Mouse (Mus musculus) layer of hippocampus, adult 9-11 months (tissue): ENCODE data around the gene Gm11213.

Source experiments
- DNase-seq: peaks from one replicate; pipeline ENCODE4 v3.0.0; 2022

Gene Gm11213

GRCm38 (mm10) chr4:63604945-63605344 is at the start of gene Gm11213:
Gene Gm11213 (minus strand): TSS chr4:63605261.
- no peak for DNase-seq

- no peak for DNase-seq
Observed at GRCm38 (mm10) chr4:63654381-63654780, 49.3 kb upstream of the Gm11213 start.

- DNase-seq = no peak
Observed at GRCm38 (mm10) chr4:63643956-63644726, 39.1 kb upstream of the Gm11213 start.

- no peak for DNase-seq
Observed at GRCm38 (mm10) chr4:63639842-63640241, 34.8 kb upstream of the Gm11213 start.

- no peak for DNase-seq
Observed at GRCm38 (mm10) chr4:63638603-63639002, 33.5 kb upstream of the Gm11213 start.

GRCm38 (mm10) chr4:63633181-63633580 is 28.1 kb upstream of the Gm11213 start:
- no peak for DNase-seq

DNA sequence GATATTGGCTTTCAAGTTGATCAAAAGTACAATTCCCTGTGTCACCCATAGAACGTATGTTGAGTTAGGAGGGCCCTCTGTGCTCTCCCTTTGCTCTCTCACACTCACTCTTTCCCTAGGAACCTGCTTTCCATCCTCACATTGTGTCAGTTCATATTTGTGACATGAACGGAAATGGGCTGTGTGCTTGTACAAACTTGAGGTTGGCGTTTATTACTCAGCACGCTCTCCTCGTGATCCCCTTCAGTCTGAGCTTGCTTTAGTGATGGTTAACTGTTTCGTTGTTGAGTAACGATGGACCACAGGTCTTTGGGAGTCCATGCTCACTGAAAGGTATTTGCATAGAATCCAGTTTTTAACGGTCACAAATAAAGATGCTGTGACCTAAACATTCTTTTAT is 22.1 kb upstream of the Gm11213 start:
- DNase-seq = no peak

DNA sequence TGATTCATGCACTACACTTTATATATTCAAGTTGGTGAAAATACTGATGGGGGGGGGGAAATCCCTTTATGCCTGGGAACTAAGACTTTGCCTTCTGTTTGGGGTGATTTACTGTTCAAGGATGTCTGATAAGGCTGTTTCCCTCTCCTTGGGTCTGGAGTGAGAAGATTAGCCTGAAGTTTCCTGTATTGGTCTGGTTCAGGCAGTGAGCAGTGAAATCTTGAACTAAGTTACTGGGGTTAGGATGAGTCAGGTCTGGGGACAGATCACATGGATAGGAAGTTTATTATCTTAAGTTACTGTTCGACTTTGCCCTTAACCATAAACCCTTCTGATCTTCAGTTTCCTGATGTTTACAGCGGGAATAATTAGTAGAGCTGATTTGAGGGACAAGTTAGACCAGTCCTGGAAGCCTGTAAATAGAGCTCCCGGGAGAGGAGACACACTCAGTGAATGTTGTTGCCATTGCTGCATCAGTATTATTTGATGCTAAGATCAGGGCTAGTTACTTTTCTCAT is 20.6 kb upstream of the Gm11213 start:
- no peak for DNase-seq

DNA sequence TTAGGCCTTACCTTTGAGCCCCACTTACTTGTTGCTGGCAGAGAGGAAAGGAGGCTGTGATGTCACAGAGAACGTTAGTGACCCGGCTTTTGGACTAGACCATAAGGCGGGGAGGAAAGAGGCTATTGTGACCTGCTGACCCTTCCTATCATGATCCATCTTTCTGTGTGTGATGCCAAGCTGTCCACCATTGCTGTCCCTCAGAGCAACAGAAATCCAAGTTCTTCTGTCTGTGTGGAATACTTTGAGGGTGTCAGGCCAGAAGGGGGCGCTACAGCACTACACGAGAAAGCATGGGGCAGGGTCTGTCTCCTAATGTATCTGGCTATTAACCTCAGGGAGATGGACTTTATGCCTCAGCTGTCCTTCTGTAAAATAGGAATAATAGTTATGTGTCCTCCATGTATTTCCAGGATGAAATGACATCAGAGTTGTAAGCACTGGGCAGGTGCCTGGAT is 17.3 kb upstream of the Gm11213 start, which contains the start of gene Tex48:
Gene Tex48 (minus strand): TSS at position 51 of the 458 bp plus-strand sequence.
- DNase-seq = no peak

DNA sequence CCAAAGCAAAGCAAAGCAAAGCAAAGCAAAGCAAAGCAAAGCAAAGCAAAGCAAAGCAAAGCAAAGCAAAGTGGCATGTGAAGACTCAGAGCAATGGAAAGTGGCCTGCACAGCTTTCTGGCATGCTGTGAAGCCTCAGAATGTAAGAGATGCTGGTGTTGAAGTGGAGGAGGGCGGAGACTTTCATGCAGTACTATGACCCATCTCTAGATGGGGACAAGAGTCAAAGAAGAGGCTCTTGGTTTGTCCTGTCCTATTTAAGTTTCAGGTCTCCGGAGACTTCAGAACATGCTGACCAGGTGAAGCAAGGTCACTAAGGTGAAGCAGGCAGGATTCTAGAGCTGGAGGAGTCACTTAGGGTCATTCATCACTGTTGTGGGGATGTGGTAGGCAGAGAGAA is 16.8 kb upstream of the Gm11213 start:
- DNase-seq = no peak

GRCm38 (mm10) chr4:63608391-63608790 is 3.3 kb upstream of the Gm11213 start:
- DNase-seq = no peak

- DNase-seq = no peak
Observed at GRCm38 (mm10) chr4:63605968-63606367, 907 bp upstream of the Gm11213 start.

DNA sequence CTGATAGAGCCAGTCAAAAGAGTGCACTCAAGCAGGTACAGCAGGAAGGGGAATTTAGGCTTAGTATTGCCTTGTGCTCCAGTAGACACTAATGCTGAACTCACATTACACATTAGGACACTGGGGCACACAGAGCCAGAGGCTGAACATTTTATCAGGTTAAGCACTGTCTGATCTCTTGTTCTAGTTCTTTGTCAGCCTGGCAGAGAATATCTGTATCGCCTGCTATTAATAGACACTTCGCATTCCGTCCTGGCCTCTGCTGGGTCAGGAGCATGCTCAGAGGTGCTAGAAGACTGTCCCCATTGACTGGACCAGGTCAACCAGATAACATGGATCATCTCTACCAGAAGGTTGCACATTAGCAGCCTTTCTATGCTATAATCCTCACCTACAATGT is 484 bp upstream of the Gm11213 start:
- DNase-seq = no peak

- DNase-seq = no peak
Observed at GRCm38 (mm10) chr4:63601263-63601662, 3.8 kb downstream of the Gm11213 start.

- no peak for DNase-seq
Observed at GRCm38 (mm10) chr4:63600786-63601185, 4.3 kb downstream of the Gm11213 start.

DNA sequence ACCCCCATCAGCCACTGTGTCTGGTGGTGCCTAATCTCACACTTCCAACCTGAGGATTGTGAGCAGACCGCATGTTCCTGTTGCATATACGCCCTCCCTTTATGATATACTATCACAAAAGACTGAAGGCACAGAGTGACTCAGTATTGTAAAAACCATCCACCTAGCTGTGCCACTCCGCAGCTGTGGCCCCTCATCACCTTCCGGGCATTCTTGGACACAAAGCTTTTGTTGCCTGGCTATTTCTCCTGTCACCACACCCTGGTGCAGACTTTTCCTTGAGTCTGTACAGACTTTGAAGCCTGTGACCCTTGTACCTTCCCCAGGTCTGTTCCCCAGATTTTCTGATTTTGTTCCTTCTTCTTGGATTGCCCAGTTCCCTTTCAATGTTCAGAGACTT is 9.1 kb downstream of the Gm11213 start:
- DNase-seq = no peak

GRCm38 (mm10) chr4:63595259-63595658 is 9.8 kb downstream of the Gm11213 start:
- DNase-seq = no peak

GRCm38 (mm10) chr4:63594459-63595110 is 10.5 kb downstream of the Gm11213 start:
- DNase-seq = no peak

- DNase-seq = no peak
Observed at GRCm38 (mm10) chr4:63590538-63590937, 14.5 kb downstream of the Gm11213 start.

DNA sequence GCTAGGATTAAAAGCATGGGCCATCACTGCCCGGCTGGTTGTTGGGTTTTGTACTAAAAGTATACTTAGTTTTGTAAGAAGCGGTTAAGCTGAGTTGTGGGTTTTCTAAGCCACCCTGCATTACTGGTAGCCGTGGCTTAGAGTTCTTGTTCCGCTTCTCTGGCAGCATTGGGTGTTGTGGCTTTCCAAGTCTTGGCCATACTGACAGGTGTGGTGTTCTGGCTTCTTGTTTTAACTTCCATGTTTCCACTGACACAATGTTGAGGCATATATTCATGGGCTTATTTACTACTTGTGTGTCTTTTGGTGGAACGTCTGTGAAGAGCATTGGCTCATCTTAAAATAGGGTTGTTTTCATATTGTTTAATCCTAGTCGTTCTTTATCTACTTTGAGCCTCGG is 15.1 kb downstream of the Gm11213 start:
- no peak for DNase-seq

- DNase-seq = no peak
Observed at GRCm38 (mm10) chr4:63586240-63586639, 18.8 kb downstream of the Gm11213 start.

GRCm38 (mm10) chr4:63585216-63585615 is 19.8 kb downstream of the Gm11213 start:
- no peak for DNase-seq

GRCm38 (mm10) chr4:63582580-63582979 is 22.5 kb downstream of the Gm11213 start:
- DNase-seq = no peak

- DNase-seq = peak; percentile 39
Observed at GRCm38 (mm10) chr4:63580078-63580477, 25.0 kb downstream of the Gm11213 start.
